Mouse (Mus musculus) cortical plate, adult 2 months (tissue): Measurements from ENCODE around the gene Taf6l. TPM values are rescaled to one million over a fixed set of nuclear protein-coding genes. Genes with fewer than 3 reads are reported as not detected.

Experiments used
- H3K27ac ChIP-seq: fragments of 200-500 bp; 2 replicates; pipeline ENCODE4 v1.5.1; 2012; ENCODE audit warnings: low read length, control low read depth, inconsistent platforms; ENCODE audit not compliant: insufficient read depth
- H3K4me1 ChIP-seq: fragments of 200-500 bp; 2 replicates; pipeline ENCODE4 v1.6.1; 2011; ENCODE audit warnings: low read length; ENCODE audit not compliant: control insufficient read depth, insufficient read depth
- H3K4me3 ChIP-seq: fragments of 200-500 bp; 2 replicates; pipeline ENCODE4 v1.5.1; 2011; ENCODE audit warnings: mild to moderate bottlenecking, low read length, control low read depth; ENCODE audit not compliant: insufficient read depth
- CTCF ChIP-seq: fragments of 200-500 bp; IDR thresholded peaks from 2 replicates; pipeline ENCODE4 v1.5.1; 2011; ENCODE audit warnings: mild to moderate bottlenecking, control low read depth, low read length; ENCODE audit not compliant: insufficient read depth; ENCODE audit errors: extremely low read depth
- POLR2A ChIP-seq: fragments of 200-500 bp; IDR thresholded peaks from 2 replicates; pipeline ENCODE4 v1.6.1; 2011; ENCODE audit warnings: mild to moderate bottlenecking, low read length, control low read depth; ENCODE audit not compliant: insufficient read depth; ENCODE audit errors: extremely low read depth
- polyA plus RNA-seq: library from polyadenylated mRNA; depleted of rRNA; stranded (reverse); fragments of >200 nt; gene quantifications from 2 replicates; pipeline ENCODE4 v1.2.3, GENCODE M21; 2012

The Taf6l gene
- polyA plus RNA-seq, 1 experiment: 15.5 TPM

GRCm38 (mm10) chr19:8798947-8799315 is 12.7 kb upstream of the Taf6l start:
- no peak for TF ChIP-seq POLR2A
- Histone ChIP-seq H3K27ac (no peak overlapping the region), H3K4me1 (no peaks in the 10 kb centered on the region; the same call in 1 of the 2 replicates), H3K4me3 (no peak overlapping the region)

GRCm38 (mm10) chr19:8798264-8798946 is 12.2 kb upstream of the Taf6l start, which contains the start of gene Polr2g:
TSS of gene Polr2g (minus strand) at chr19:8798577.
- H3K4me3 ChIP-seq: peak within 1 kb of the TSS; percentile 95
- TF ChIP-seq CTCF (no peak), POLR2A (0 out of 2 replicates have a peak, but pooled peaks have one; percentile 46)
- H3K4me1 ChIP-seq: no peaks in the 10 kb centered on the region; the same call in 1 of the 2 replicates
- H3K27ac ChIP-seq: no peak within 1 kb of the TSS

- H3K4me1 ChIP-seq: peaks cover 6% of the 10 kb centered on the region; the same call in 1 of the 2 replicates
- H3K4me3 ChIP-seq: no peak overlapping the region
- H3K27ac ChIP-seq: 0 out of 2 replicates have a peak overlapping the region, but pooled peaks have one; percentile 7
- TF ChIP-seq POLR2A (no peak), CTCF (no peak)
These were observed 4.0 kb upstream of the Taf6l start for GRCm38 (mm10) chr19:8790171-8790570.

- H3K27ac ChIP-seq: peak overlapping the region; percentile 32
- TF ChIP-seq CTCF (no peak), POLR2A (no peak)
These were observed 3.0 kb upstream of the Taf6l start for GRCm38 (mm10) chr19:8789171-8789570.

GRCm38 (mm10) chr19:8788521-8788920 is 2.3 kb upstream of the Taf6l start:
- Histone ChIP-seq H3K4me1 (peaks cover 6% of the 10 kb centered on the region; the same call in 1 of the 2 replicates), H3K4me3 (no peak overlapping the region), H3K27ac (peak overlapping the region; percentile 32)
- TF ChIP-seq POLR2A (no peak), CTCF (no peak)

More at GRCm38 (mm10) chr19:8789171-8789570, 3.0 kb upstream of the Taf6l start:
- Histone ChIP-seq H3K4me1 (peaks cover 6% of the 10 kb centered on the region; the same call in 1 of the 2 replicates), H3K4me3 (no peak overlapping the region)

GRCm38 (mm10) chr19:8774951-8775421 is 11.2 kb downstream of the Taf6l start:
- Histone ChIP-seq H3K4me1 (peaks cover 6% of the 10 kb centered on the region; the same call in 1 of the 2 replicates), H3K27ac (peak overlapping the region; percentile 99), H3K4me3 (peak overlapping the region; percentile 84)
- TF ChIP-seq POLR2A (no peak), CTCF (no peak)

GRCm38 (mm10) chr19:8774086-8774835 is 12.0 kb downstream of the Taf6l start, which contains the start of gene Tmem179b:
TSS of gene Tmem179b (minus strand) at chr19:8774467.
- peaks cover 6% of the 10 kb centered on the region; the same call in 1 of the 2 replicates for H3K4me1 ChIP-seq
- TF ChIP-seq CTCF: no peak
- TF ChIP-seq POLR2A: peak; percentile 95
- H3K4me3 ChIP-seq: peak within 1 kb of the TSS; percentile 84
- peak within 1 kb of the TSS; percentile 99 for H3K27ac ChIP-seq

GRCm38 (mm10) chr19:8773409-8773808 is 12.8 kb downstream of the Taf6l start:
- Histone ChIP-seq H3K27ac (no peak overlapping the region), H3K4me1 (peaks cover 6% of the 10 kb centered on the region; the same call in 1 of the 2 replicates), H3K4me3 (peak overlapping the region; percentile 84; the same call in 1 of the 2 replicates)
- TF ChIP-seq POLR2A (no peak), CTCF (no peak)

- peak overlapping the region; percentile 84; the same call in 1 of the 2 replicates for H3K4me3 ChIP-seq
- H3K4me1 ChIP-seq: peaks cover 6% of the 10 kb centered on the region; the same call in 1 of the 2 replicates
- TF ChIP-seq CTCF (no peak), POLR2A (no peak)
- no peak overlapping the region for H3K27ac ChIP-seq
These were observed 13.2 kb downstream of the Taf6l start for GRCm38 (mm10) chr19:8772996-8773395.
